8 mouse cellular contexts compared by ENCODE assay signal in genomic region chr4:117288277-117288926, GRCm38 (mm10). TPM values are rescaled to one million over a fixed set of nuclear protein-coding genes. Genes with fewer than 3 reads are reported as not detected.
DNase-seq lines count a peak whose midpoint lies in the region; ATAC-seq and TF ChIP-seq lines count a peak whose summit lies in the region.
"Had no signal": no experiment of that assay in that cellular context is flagged by ENCODE, and none has a peak within 500 bp of the region (broad histone marks: within the 10 kb centered on the region; RNA-seq: fewer than 3 reads in every experiment).

No protein-coding gene starts in this region.

- peaks cover 58% of the 10 kb centered on the region for H3K4me1 ChIP-seq in megakaryocyte, embryonic 14.5 days
- peaks cover 4% of the 10 kb centered on the region; the same call in 1 of the 2 replicates for H3K4me1 ChIP-seq in embryonic fibroblast, embryonic 13.5 days (ENCODE audit: control insufficient read depth, insufficient read depth, low read length)
- peaks cover 3% of the 10 kb centered on the region; the same call in 1 of the 2 replicates for H3K4me1 ChIP-seq in limb, embryonic 14.5 days (ENCODE audit: control insufficient read depth, insufficient read depth, low read length)

- 28% methylated on average over 25 of the region's 25 CpGs for WGBS in limb, embryonic 14.5 days

- peak overlapping the region; percentile 46 for H3K27ac ChIP-seq in embryonic fibroblast, embryonic 13.5 days (ENCODE audit: insufficient read depth, low read length)
- H3K27ac ChIP-seq in limb, embryonic 14.5 days (replicated peaks; ENCODE audit: low read depth, low read length), result peak overlapping the region; percentile 95

- TF ChIP-seq CTCF in embryonic fibroblast, embryonic 13.5 days (IDR thresholded peaks at IDR 0.05; ENCODE audit: borderline replicate concordance, insufficient read depth, low read length), result no peak

- ATAC-seq in megakaryocyte, adult 5-6 weeks (ENCODE audit: poor library complexity, severe bottlenecking), result no peak
- no peak for ATAC-seq in limb, embryonic 14.5 days (ENCODE audit: low FRiP score, low read depth)

- peaks cover 45% of the 10 kb centered on the region for H3K36me3 ChIP-seq in megakaryocyte, embryonic 14.5 days (replicated peaks; ENCODE audit: low read length)
- H3K36me3 ChIP-seq in limb, embryonic 14.5 days (ENCODE audit: control insufficient read depth, insufficient read depth, low read length), result peaks cover 40% of the 10 kb centered on the region
- peaks cover 7% of the 10 kb centered on the region for H3K36me3 ChIP-seq in splenic B cell, adult 2 months (ENCODE audit: control insufficient read depth, insufficient read depth, low read length, poor library complexity, severe bottlenecking)

- no peaks in the 10 kb centered on the region for H3K9me3 ChIP-seq in megakaryocyte, embryonic 14.5 days
- no peaks in the 10 kb centered on the region for H3K9me3 ChIP-seq in limb, embryonic 14.5 days (ENCODE audit: control insufficient read depth, low read length)

- H3K4me3 ChIP-seq in megakaryocyte, embryonic 14.5 days (replicated peaks), result peak overlapping the region; percentile 93
- H3K4me3 ChIP-seq in embryonic fibroblast, embryonic 13.5 days (ENCODE audit: insufficient read depth, low read length), result peak overlapping the region; percentile 97
- peak overlapping the region; percentile 78 for H3K4me3 ChIP-seq in limb, embryonic 14.5 days (replicated peaks; ENCODE audit: low read length)

- no peak for DNase-seq in limb, embryonic 14.5 days (ENCODE audit: low spot score)
- DNase-seq in splenic B cell, adult 2 months (ENCODE audit: low read depth, low spot score), result peak; percentile 9
- DNase-seq in kidney, adult 9 months, result no peak
- no peak for DNase-seq in adrenal gland, adult 18-20 months (ENCODE audit: low spot score in 2 of 2)

- TF ChIP-seq POLR2A in embryonic fibroblast, embryonic 13.5 days (IDR thresholded peaks at IDR 0.05; ENCODE audit: low read depth, low read length), result no peak
- TF ChIP-seq POLR2A in limb, embryonic 14.5 days (IDR thresholded peaks at IDR 0.05; ENCODE audit: borderline replicate concordance, extremely low read depth, insufficient read depth, insufficient read length), result no peak

- peak overlapping the region; percentile 64 for H3K4me2 ChIP-seq in limb, embryonic 14.5 days (replicated peaks; ENCODE audit: low read depth, low read length, severe bottlenecking)

- H3K9ac ChIP-seq in limb, embryonic 14.5 days (ENCODE audit: low read depth, low read length, severe bottlenecking), result peak overlapping the region; percentile 89

- no peaks in the 10 kb centered on the region for H3K27me3 ChIP-seq in megakaryocyte, embryonic 14.5 days (replicated peaks)
- no peaks in the 10 kb centered on the region for H3K27me3 ChIP-seq in limb, embryonic 14.5 days (ENCODE audit: control insufficient read depth, insufficient read depth, low read length)
- H3K27me3 ChIP-seq in splenic B cell, adult 2 months (ENCODE audit: control insufficient read depth, insufficient read depth, low read length, poor library complexity, severe bottlenecking), result no peaks in the 10 kb centered on the region

RNA-seq across cellular contexts. Expression of gene Armh1, which starts 36.5 kb away (rescaled TPM):
- polyA plus RNA-seq in megakaryocyte, embryonic 14.5 days (2012; ENCODE audit: insufficient read depth, low replicate concordance), result not detected in 2 replicates
- total RNA-seq in megakaryocyte, adult 5-6 weeks (2015), result 0.36 TPM in 1 of 2 replicates, not detected in the other
- total RNA-seq in megakaryocyte, adult 5-6 weeks (2017), result not detected in 2 replicates
- 0.35 TPM in 1 of 2 replicates, not detected in the other for polyA plus RNA-seq in embryonic fibroblast, embryonic 13.5 days (2011; ENCODE audit: insufficient read length, low read depth, missing spikeins)
- polyA plus RNA-seq in limb, embryonic 14.5 days (2012; rRNA removed), result 1.4 and 1.9 TPM in 2 replicates
- 0.40 and 1.3 TPM in 2 replicates for polyA plus RNA-seq in limb, embryonic 14.5 days (2014; fragmentation: Nextera tagmentation; extraction: Ambion mirVana)
- total RNA-seq in adrenal gland, adult 18-20 months (2021), result 1 to 10 TPM; 1.9 to 2.4 TPM
- total RNA-seq: hematopoietic stem cell, adult 5-6 weeks had no signal

RNA-seq across cellular contexts. Expression of gene Tmem53, which starts 36.7 kb away (rescaled TPM):
- polyA plus RNA-seq in megakaryocyte, embryonic 14.5 days (2012; ENCODE audit: insufficient read depth, low replicate concordance), result 0.53 TPM in 1 of 2 replicates, not detected in the other
- total RNA-seq in megakaryocyte, adult 5-6 weeks (2015), result 0.36 and 1.5 TPM in 2 replicates
- 0.33 and 1.1 TPM in 2 replicates for total RNA-seq in megakaryocyte, adult 5-6 weeks (2017)
- polyA plus RNA-seq in embryonic fibroblast, embryonic 13.5 days (2011; ENCODE audit: insufficient read length, low read depth, missing spikeins), result 6.8 and 11.8 TPM in 2 replicates
- polyA plus RNA-seq in limb, embryonic 14.5 days (2012; rRNA removed), result 7.7 and 11.2 TPM in 2 replicates
- polyA plus RNA-seq in limb, embryonic 14.5 days (2014; fragmentation: Nextera tagmentation; extraction: Ambion mirVana), result 10.5 and 12.0 TPM in 2 replicates
- 10 to 100 TPM; 38.6 to 66.8 TPM for total RNA-seq in adrenal gland, adult 18-20 months (2021)
- total RNA-seq: hematopoietic stem cell, adult 5-6 weeks had no signal
